ENCODE assay signal across 17 mouse cellular contexts in the genomic region with DNA sequence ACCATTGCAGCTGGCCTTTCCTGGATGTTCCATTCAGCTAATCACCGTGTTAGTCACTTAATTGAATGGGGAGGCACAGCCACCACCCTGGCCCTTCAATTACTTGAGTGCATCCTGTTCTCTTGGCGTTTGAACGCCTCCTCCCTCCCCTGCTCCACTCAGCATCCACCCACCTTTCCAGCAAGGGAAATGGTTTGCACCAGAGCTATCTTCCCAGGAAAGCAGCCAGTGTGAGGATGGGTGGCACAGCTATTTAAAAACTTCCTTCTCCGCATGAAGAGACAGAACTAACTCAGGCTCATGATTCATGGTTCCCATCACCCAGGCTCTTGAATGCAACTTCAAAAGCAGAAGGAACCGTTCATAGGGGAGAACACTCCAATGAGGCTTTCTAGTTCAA. TPM values are rescaled to one million over a fixed set of nuclear protein-coding genes. Genes with fewer than 3 reads are reported as not detected.
DNase-seq lines count a peak whose midpoint lies in the region; ATAC-seq and TF ChIP-seq lines count a peak whose summit lies in the region.
"Had no signal": no experiment of that assay in that cellular context is flagged by ENCODE, and none has a peak within 500 bp of the region (broad histone marks: within the 10 kb centered on the region; RNA-seq: fewer than 3 reads in every experiment).

No protein-coding gene starts in this region.

- H3K9me3 ChIP-seq in heart, embryonic 11.5 days (replicated peaks; ENCODE audit: control insufficient read depth, low read length): no peaks in the 10 kb centered on the region
- H3K9me3 ChIP-seq: forebrain, embryonic 13.5 days; hindbrain, embryonic 12.5 days had no signal

- no peaks in the 10 kb centered on the region for H3K36me3 ChIP-seq in kidney, adult 2 months (ENCODE audit: control insufficient read depth, insufficient read depth, low read length)
- no peaks in the 10 kb centered on the region for H3K36me3 ChIP-seq in heart, embryonic 11.5 days (ENCODE audit: control insufficient read depth, insufficient read depth, low read length)
- H3K36me3 ChIP-seq: hindbrain, embryonic 12.5 days had no signal

- no peak for TF ChIP-seq POLR2A in kidney, adult 2 months (IDR thresholded peaks at IDR 0.05; ENCODE audit: low read depth, low read length)

- H3K4me1 ChIP-seq in kidney, adult 2 months (ENCODE audit: control insufficient read depth, insufficient read depth, low read length): peaks cover 4% of the 10 kb centered on the region; the same call in 1 of the 2 replicates
- H3K4me1 ChIP-seq in heart, embryonic 11.5 days (ENCODE audit: control insufficient read depth, insufficient read depth, low read length): no peaks in the 10 kb centered on the region
- H3K4me1 ChIP-seq: forebrain, embryonic 13.5 days had no signal

- peak; percentile 15 to 65 for DNase-seq in layer of hippocampus, adult 2 months (ENCODE audit: low spot score in 2 of 2)
- no peak for DNase-seq in layer of hippocampus, adult 9-10 months (ENCODE audit: low spot score)
- peak; percentile 35 to 41 for DNase-seq in frontal cortex, postnatal 14 days (ENCODE audit: low spot score in 2 of 2)
- peak; percentile 75 to 80 for DNase-seq in left cerebral cortex, adult 9 months (ENCODE audit: low spot score in 2 of 2)
- peak; percentile 73 to 85 for DNase-seq in right cerebral cortex, postnatal 36 days (ENCODE audit: low spot score in 2 of 2)
- no peak for DNase-seq in kidney, adult 2 months
- DNase-seq: cerebellum, postnatal 25 days; heart, adult 18-20 months; liver; liver, postnatal 0 days; thymus, adult 2 months had no signal

- no peaks in the 10 kb centered on the region for H3K27me3 ChIP-seq in kidney, adult 2 months (replicated peaks; ENCODE audit: control insufficient read depth, insufficient read depth, low read length)
- peaks cover 10% of the 10 kb centered on the region; the same call in 1 of the 2 replicates for H3K27me3 ChIP-seq in heart, embryonic 11.5 days (ENCODE audit: control insufficient read depth, insufficient read depth, low read length)
- H3K27me3 ChIP-seq: forebrain, embryonic 13.5 days; Patski had no signal

- H3K9ac ChIP-seq in heart, embryonic 11.5 days (ENCODE audit: low read depth, low read length): no peak overlapping the region
- H3K9ac ChIP-seq: forebrain, embryonic 13.5 days; hindbrain, embryonic 12.5 days; liver, postnatal 0 days had no signal

- no peak overlapping the region for H3K4me2 ChIP-seq in heart, embryonic 11.5 days
- H3K4me2 ChIP-seq: forebrain, embryonic 13.5 days; hindbrain, embryonic 12.5 days had no signal

- no peak overlapping the region for H3K27ac ChIP-seq in layer of hippocampus, adult 2 months
- H3K27ac ChIP-seq in kidney, adult 2 months (ENCODE audit: insufficient read depth, low read depth, low read length): no peak overlapping the region
- H3K27ac ChIP-seq in heart, embryonic 11.5 days (ENCODE audit: low read depth, low read length): no peak overlapping the region
- H3K27ac ChIP-seq: forebrain, embryonic 13.5 days; hindbrain, embryonic 12.5 days had no signal

- TF ChIP-seq CTCF in layer of hippocampus, adult 2 months (conservative IDR thresholded peaks at IDR 0.05): no peak
- no peak for TF ChIP-seq CTCF in kidney, adult 2 months (conservative IDR thresholded peaks at IDR 0.05; ENCODE audit: insufficient read depth, insufficient read length, low read depth, low read length)

- 49% methylated on average over 5 of the region's 5 CpGs for WGBS in kidney, adult 2 months
- WGBS in heart, embryonic 11.5 days (ENCODE audit: insufficient replicate concordance): 29% methylated on average over 5 of the region's 5 CpGs

- no peak for ATAC-seq in heart, embryonic 11.5 days (replicated peaks; ENCODE audit: insufficient number of reproducible peaks, low FRiP score, low TSS enrichment)
- ATAC-seq: activated CD4-positive, CD25-positive, alpha-beta regulatory T cell, adult 4 months; forebrain, embryonic 13.5 days; inflammation-experienced regulatory T-cells, adult 6 months; liver, postnatal 0 days; Patski had no signal

- H3K4me3 ChIP-seq in layer of hippocampus, adult 2 months: no peak overlapping the region
- H3K4me3 ChIP-seq in kidney, adult 2 months (ENCODE audit: insufficient read depth, low read depth, low read length): no peak overlapping the region
- H3K4me3 ChIP-seq in heart, embryonic 11.5 days (ENCODE audit: low read depth, low read length): no peak overlapping the region
- H3K4me3 ChIP-seq: forebrain, embryonic 13.5 days; hindbrain, embryonic 12.5 days had no signal

RNA-seq across cellular contexts. Expression of a gene that starts 37.7 kb away (rescaled TPM):
- total RNA-seq in layer of hippocampus, adult 2 months (2021): 100 to 1,000 TPM; 292 to 293 TPM
- 29.3 and 31.6 TPM in 2 replicates for polyA plus RNA-seq in kidney, adult 2 months (2012; rRNA removed)
- 9.1 and 10.8 TPM in 2 replicates for polyA plus RNA-seq in heart, embryonic 11.5 days (2014; fragmentation: Nextera tagmentation; extraction: Ambion mirVana)

Comparison
In these comparisons a context has a peak if more than half of its experiments do, and no peak if none do; other contexts are left out.
1. DNase-seq: peak in layer of hippocampus, adult 2 months (2 of 2), frontal cortex, postnatal 14 days (2 of 2), left cerebral cortex, adult 9 months (2 of 2) and right cerebral cortex, postnatal 36 days (2 of 2); none in layer of hippocampus, adult 9-10 months (single experiment) and kidney, adult 2 months (single experiment).